Mouse (Mus musculus): ENCODE data around the gene Nedd9.

Gene Nedd9

DNA sequence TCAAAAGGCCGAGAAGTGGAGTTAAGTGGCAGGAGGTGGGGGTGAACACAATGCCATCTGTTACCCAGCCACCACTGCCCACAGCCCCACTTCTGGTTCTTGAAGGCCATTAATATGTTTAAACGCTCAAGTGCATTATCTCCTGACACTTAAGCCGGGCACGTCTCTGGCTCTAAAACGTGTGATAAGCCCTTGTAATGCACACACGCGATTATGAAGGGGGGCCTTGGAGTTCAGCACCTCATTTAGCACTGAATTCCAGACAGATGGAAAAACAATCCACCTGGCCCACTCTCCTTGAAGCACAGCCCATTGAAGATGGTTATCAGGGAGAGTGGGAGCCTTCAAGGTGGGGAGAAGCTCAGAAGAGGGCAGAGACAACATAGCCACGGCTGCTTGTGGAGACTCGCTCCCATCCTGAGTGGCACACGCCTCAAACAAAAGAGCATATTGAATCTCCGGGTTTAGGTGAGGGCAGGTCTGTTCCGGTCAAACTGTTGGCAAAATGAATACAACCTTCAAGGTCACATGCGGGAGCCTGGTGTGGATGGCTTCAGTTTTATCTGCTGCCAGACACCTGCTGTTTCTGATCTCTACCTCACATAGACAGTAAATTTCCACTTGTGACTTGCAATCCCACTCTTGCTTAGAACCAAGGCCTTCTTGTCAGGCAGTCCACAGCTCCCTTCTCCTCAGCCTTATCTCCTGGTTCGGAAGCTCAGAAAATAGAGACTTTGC lies 30.7 kb downstream of the Nedd9 start:
- no peak for DNase-seq (ENCODE audit: low spot score in 2 of 2)

DNA sequence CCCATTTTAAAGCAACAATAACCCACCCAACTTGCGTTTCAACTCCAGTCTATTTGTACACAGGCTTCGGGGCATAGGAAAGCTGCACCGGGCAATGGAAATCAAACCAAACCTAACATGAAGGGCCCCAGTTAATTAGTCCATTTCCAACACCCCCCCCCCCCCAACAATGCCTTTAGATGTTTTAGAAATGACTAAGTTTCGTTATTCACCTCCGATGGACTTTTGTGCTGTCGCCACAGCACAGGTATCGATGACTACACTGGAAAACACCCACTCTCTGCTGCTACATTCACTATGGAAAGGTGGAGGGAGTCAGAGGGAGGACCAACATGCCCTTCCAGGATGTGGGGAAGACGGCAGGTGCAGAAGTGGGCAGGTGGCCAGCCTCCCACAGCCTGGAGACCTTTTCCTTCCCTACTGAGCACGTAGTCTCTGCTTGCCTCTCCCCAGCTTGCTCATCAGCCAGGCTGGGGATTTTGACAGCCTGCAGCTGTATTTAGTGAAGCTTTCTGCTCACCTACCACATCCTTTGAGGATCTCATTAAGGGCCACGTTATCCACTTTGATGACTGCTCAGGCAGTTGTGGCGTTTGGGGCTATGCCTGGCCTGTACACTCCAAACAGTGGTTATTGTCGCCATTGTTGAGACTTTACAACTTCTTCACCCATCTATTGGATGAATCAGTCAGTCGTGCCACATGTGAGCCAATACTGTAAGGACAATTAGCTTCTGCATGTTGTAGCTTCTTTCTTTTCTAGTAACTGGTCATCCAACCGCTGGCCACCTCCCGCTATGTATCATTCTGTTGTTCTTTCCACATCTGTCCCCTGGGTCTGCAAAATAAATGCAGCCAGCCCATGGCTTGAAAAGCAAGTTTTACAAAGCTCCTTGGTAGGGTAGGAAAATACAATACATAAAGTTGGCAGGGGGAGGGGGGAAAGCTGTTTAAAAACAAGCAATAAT lies 33.7 kb downstream of the Nedd9 start:
- DNase-seq (ENCODE audit: low spot score in 2 of 2), result no peak

- DNase-seq (ENCODE audit: low spot score in 2 of 2), result no peak
These were observed 36.3 kb downstream of the Nedd9 start for GRCm38 (mm10) chr13:41450821-41451220.

DNA sequence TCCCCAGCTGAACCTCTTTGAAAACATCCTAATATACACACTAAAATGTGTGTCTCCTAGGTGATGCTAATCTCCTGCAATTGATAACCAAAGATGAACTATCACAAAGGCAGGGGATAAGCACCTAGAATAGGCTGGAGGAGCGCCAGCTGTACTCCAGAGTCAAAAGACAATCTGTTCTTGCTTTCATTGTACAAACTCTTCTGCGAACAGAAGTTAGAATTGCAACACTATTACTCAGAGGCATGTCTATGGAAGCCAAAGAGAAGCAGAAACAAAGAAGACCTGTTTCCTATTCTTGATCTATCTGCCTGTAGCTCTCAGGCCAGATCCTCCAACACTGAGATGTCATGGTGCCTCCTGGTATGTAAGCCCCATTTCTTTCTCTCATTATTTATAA lies 38.0 kb downstream of the Nedd9 start:
- DNase-seq (ENCODE audit: low spot score in 2 of 2), result no peak

- no peak for DNase-seq (ENCODE audit: low spot score in 2 of 2)
These were observed 40.0 kb downstream of the Nedd9 start for GRCm38 (mm10) chr13:41447209-41447608.

- no peak for DNase-seq (ENCODE audit: low spot score in 2 of 2)
These were observed 40.6 kb downstream of the Nedd9 start for GRCm38 (mm10) chr13:41446591-41446990.

- DNase-seq (ENCODE audit: low spot score in 2 of 2), result no peak
These were observed 41.9 kb downstream of the Nedd9 start for GRCm38 (mm10) chr13:41445067-41445808.

DNA sequence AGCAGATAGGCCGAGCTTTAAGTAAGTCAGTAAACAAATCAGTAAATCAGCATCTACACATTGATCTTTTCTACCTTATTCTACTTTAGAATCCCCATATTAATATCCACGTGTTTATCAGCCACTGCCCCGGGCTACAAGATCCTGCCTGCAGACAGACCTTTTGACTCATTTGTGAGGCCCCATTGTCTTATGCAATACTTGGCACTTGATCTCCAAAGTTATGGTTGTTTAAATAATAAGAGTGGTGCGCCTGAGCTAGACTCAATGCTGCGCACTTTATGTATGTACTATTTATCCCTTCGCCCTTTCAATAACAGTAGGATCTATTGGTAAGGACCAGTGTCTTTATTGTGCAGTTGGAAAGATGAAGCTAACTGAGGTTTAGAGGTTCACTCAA lies 42.9 kb downstream of the Nedd9 start:
- no peak for DNase-seq (ENCODE audit: low spot score in 2 of 2)

DNA sequence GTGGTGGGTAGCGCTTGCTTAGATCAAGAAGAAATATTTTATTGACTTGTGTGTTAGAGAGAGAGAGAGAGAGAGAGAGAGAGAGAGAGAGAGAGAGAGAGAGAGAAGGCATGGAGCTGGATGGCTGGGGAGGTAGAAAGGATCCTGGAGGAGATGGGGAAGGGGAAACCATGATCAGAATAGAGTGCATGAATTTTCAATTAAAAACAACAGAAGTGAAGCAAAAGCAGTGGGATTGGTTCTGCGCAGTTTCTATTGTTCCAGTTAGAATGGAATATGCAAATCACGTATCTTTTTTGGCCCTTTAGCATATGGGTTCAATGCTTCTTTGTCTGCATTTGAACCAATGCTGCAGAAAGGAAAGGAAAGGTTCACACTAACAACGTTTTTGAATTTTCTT lies 45.0 kb downstream of the Nedd9 start:
- DNase-seq (ENCODE audit: low spot score in 2 of 2), result no peak

GRCm38 (mm10) chr13:41440205-41440604 lies 47.0 kb downstream of the Nedd9 start:
- DNase-seq (ENCODE audit: low spot score in 2 of 2), result no peak

DNA sequence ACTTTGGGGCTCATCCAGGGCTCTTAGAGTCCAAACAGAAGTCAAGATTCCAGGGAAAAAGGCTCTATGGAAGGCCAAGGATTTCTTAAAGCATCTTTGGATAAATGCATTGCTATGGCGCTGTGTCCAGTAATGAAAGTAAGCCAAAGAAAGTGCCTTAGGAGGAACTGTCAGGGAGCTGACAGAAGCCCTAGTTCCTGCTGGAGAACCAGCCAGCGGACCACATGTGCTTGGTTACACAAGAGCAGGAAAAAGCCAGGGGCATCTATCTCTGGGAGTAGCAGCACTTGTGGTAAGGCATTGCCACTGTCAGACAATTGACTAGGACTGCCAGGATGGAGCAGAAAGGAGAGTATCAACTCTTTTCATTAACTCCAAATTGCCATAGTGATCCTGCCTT lies 49.8 kb downstream of the Nedd9 start:
- DNase-seq (ENCODE audit: low spot score in 2 of 2), result peak in 1 of 2 experiments; percentile 26

DNA sequence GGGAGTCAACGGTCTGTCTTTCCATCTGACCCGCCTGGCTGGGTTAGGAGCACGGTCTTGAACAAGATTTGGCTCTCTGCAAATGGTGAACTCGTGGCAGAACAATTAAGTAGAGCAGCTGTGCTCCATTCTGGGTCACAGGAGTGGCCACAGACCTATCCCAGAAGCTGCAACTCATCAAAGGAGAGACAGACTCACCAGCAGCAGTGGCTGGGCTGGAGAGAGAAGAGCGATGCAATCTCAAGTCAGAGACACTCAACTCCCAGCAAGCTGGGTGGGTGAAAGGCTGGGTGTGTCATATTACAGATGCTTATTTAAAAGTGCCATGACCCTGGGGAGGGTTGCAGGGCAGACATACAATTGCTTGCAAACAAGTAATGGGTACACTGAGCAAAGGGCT lies 50.4 kb downstream of the Nedd9 start:
- no peak for DNase-seq (ENCODE audit: low spot score in 2 of 2)

GRCm38 (mm10) chr13:41433201-41433600 lies 54.0 kb downstream of the Nedd9 start:
- no peak for DNase-seq (ENCODE audit: low spot score in 2 of 2)

GRCm38 (mm10) chr13:41431795-41432194 lies 55.4 kb downstream of the Nedd9 start:
- DNase-seq (ENCODE audit: low spot score in 2 of 2), result no peak

DNA sequence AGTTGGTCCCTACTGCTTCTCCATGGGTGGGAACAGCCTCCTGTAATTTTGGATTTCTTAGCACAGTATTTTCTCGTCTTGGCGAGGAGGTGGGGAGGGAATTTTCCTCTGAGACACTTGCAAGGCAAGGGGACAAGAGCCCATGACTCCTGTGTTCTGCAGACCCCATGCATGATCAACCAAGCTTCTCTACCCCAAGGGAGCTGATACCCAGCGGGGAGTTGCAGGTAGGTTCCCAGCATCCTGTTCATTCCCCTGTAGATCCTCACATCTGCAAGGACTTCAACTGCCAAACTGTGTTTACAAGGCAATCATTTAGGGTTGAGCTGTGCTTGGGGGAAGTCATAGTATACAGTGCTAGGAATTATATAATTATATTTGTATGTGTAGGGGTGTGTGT lies 60.1 kb downstream of the Nedd9 start:
- no peak for DNase-seq (ENCODE audit: low spot score in 2 of 2)

- DNase-seq (ENCODE audit: low spot score in 2 of 2), result peak; percentile 28 to 35
These were observed 63.6 kb downstream of the Nedd9 start for GRCm38 (mm10) chr13:41423463-41424074.

- DNase-seq (ENCODE audit: low spot score in 2 of 2), result no peak
These were observed 64.6 kb downstream of the Nedd9 start for GRCm38 (mm10) chr13:41422581-41422980.

DNA sequence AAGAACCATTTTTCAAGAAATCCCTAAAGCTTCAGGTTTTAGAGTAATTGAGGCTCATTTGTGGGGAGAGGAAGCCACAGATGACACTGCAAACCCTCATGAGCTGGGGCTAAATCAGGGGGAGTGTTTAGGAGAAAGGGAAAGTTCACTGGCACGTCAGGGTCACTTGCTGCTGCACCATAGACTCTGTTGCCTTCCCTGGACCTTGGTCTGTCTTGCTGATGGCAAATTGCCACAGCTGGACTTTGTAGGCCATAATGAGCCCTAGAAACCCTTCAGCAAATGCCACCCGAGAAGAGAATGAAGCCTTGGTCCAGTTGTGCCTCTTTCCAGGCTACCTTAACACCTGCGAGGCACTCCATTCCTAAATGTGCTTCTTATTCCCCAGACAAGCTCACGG lies 66.8 kb downstream of the Nedd9 start:
- no peak for DNase-seq (ENCODE audit: low spot score in 2 of 2)

- DNase-seq (ENCODE audit: low spot score in 2 of 2), result no peak
These were observed 68.8 kb downstream of the Nedd9 start for GRCm38 (mm10) chr13:41418198-41418869.

GRCm38 (mm10) chr13:41416065-41417016 lies 70.8 kb downstream of the Nedd9 start:
- DNase-seq (ENCODE audit: low spot score in 2 of 2), result no peak

Data from urinary bladder, postnatal 36 days (tissue).